Mouse (Mus musculus) gastrocnemius, adult 2 months (tissue): ENCODE data around the gene Vwa8. TPM values are rescaled to one million over a fixed set of nuclear protein-coding genes. Genes with fewer than 3 reads are reported as not detected.

Experiments
- DNase-seq: peaks from one replicate; pipeline ENCODE4 v3.0.0; 2022
- H3K27ac ChIP-seq: fragments of 200-600 bp; 2 replicates; pipeline ENCODE4 v1.8.1; 2022; ENCODE audit warnings: mild to moderate bottlenecking
- H3K4me3 ChIP-seq: fragments of 200-600 bp; 2 replicates; pipeline ENCODE4 v1.8.1; 2022; ENCODE audit warnings: mild to moderate bottlenecking, moderate library complexity
- CTCF ChIP-seq: fragments of 200-600 bp; IDR thresholded peaks from 2 replicates; pipeline ENCODE4 v1.8.1; 2022; ENCODE audit warnings: antibody characterized with exemption, mild to moderate bottlenecking, moderate library complexity
- intact Hi-C: fragments of 180-260 bp; cut with DNase I; formaldehyde crosslinking; loops from one replicate; pipeline ENCODE4 v1.15.1; 2025
- total RNA-seq, 2 experiments: library from RNA; stranded (reverse); gene quantifications; 2 replicates each; pipeline ENCODE4 v1.2.3; 2021

Gene Vwa8
- total RNA-seq, 2 experiments from 2014 or later: 64.5 to 83.1 TPM

DNA sequence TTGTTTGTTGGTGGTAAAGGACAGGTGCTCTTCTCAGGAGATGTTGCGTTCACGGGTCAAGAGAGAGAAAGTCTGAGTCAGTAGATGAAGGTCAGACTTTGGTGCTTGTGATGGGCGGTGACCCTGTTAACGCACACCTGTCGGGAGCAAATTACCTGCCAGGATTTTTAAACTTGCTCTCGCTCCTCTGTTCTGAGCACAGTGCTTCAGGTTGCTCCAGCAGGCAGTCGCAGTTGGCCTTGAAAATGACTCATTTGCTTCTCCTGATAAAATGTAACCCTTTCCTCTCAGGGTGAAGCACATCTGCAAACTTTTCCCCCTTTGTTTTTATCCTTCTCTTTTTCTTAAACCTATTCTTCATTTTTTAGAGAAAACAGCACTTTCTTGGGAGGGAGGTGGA lies 234.7 kb downstream of the Vwa8 start:
- intact Hi-C loops: no loop called here
- no peak overlapping the region for H3K4me3 ChIP-seq
- H3K27ac ChIP-seq: no peak overlapping the region
- no peak for DNase-seq
- TF ChIP-seq CTCF: no peak

DNA sequence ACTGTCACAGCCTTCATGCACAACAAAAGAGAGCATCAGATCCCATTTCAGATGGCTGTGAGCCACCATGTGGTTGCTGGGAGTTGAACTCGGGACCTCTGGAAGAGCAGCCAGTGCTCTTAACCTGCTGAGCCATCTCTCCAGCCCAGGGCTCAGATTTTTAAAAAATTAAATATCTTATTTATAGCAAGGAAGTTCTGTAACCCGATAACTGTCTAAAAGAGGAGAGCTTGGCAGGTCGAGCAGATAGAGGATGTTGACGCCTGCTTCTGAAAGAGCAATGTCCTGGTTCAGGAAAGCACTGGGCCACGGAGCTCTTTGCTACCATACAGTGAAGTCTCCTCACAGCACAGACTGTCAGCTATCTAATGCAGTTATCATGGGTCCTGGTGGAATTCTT lies 237.2 kb downstream of the Vwa8 start:
- no peak overlapping the region for H3K4me3 ChIP-seq
- intact Hi-C loops: no loop called here
- H3K27ac ChIP-seq: peak overlapping the region; percentile 75
- DNase-seq: peak; percentile 40
- no peak for TF ChIP-seq CTCF

DNA sequence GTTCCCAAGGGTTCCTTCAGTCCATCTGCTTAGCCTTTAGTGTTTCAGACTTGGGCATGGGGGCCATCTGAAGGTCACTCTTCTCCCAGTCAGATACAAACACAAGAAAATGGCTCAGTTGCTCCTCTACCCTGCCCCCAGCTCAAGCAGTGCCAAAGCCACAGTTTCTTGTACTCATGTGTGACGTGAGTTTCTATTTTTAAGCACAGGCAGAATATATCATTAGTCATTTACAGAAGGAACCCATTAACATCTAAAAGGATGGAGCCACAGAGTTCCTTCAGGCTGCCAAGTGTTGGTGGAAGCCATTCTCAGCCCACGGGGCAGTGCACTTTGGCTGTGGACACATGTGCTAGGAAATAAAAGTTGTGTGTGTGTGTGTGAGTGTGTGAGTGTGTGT lies 240.6 kb downstream of the Vwa8 start:
- H3K4me3 ChIP-seq: no peak overlapping the region
- intact Hi-C loops: no loop called here
- peak; percentile 62 for DNase-seq
- peak overlapping the region; percentile 82 for H3K27ac ChIP-seq
- no peak for TF ChIP-seq CTCF

DNA sequence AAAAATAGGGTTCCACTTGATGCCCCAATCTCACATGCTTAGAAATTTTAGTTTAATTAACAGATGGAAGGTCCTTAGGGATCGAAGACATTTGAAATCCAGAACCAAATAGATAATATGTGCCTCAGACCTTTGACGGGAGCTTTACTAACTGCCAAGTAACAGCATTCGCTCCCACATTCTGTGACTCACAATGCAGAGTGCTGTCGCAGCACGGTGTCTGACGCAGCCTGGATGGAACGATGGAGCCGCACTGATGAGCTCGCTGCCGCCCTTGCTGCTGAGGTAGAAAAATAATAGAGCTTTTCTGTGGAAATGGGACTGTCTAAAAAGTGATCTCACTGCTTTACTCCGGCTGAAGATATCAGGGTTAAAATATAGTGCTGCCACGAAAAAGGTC lies 248.3 kb downstream of the Vwa8 start:
- Histone ChIP-seq H3K4me3 (no peak overlapping the region), H3K27ac (no peak overlapping the region)
- intact Hi-C loops: no loop called here
- DNase-seq: no peak
- no peak for TF ChIP-seq CTCF

DNA sequence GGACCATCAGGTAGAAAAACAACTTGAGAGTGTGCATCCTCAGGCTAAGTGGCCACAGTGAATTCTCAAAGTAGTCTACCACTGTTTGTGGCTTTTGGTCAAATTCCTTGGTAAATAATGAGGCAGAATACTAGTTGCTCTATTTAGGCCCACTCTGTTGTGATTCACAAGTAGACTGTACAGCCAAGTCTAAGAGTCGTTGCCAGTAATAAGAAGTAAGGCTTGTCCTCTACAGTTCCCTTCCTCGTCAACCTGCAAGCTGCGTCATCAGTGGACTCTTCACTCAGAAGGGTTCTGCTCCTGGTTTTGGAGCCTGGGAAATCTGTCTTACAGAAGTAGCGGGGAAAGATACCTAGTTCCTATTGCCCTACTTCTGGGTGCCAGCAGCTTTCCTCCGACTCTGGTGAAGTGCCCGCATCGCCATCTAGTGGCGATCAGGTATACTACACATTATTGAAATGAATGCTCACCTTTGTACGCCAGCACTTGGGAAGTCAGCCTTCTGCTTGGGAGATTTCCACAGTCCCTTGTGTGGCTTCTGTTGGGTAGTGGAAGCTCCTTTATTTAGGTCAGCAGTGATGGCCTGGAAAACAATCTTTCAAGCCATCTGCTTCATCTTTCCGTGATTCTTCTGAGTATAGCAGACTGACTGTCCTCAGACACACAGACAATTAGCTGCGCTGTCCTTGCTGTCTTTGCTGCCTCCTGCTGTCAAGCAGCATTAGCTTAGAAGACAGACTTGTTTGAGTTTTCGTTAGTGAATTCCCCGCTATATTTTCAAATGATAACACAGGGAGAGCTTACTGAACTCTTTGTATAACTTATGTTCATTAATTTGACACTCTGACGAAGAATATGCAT lies 258.0 kb downstream of the Vwa8 start:
- intact Hi-C loops: loop anchor here (1.0 to 5.0 kb wide), 3 partner anchors 32 to 439 kb away; no protein-coding TSS in a partner anchor
- DNase-seq: peak; percentile 79
- H3K4me3 ChIP-seq: peak overlapping the region; percentile 7; the same call in 1 of the 2 replicates
- peak; percentile 87 for TF ChIP-seq CTCF
- H3K27ac ChIP-seq: peak overlapping the region; percentile 64

DNA sequence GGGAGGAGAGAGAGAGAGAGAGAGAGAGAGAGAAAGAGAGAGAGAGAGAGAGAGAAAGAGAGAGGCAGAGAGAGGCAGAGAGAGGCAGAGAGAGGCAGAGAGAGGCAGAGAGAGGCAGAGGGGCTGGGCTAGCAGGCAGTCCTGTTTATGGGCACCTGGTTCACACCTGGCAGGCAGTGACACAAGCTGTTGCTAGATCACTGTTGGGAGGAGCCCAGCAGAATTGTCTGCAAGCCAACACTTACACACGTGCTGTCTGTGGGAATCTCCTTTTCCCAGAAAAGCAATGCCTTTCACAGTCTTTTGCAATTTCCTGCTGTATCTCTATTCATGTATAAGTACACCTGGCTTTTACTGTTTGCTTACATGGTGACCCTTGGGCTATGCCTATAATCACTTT lies 260.5 kb downstream of the Vwa8 start:
- no peak for TF ChIP-seq CTCF
- no peak overlapping the region for H3K4me3 ChIP-seq

GRCm38 (mm10) chr14:79110012-79110411 lies 261.2 kb downstream of the Vwa8 start:
- TF ChIP-seq CTCF: no peak
- intact Hi-C loops: no loop called here
- H3K4me3 ChIP-seq: no peak overlapping the region
- H3K27ac ChIP-seq: no peak overlapping the region
- no peak for DNase-seq

More for the DNA sequence above, 260.5 kb downstream of the Vwa8 start:
- intact Hi-C loops: loop anchor here (5.0 kb wide), 1 partner anchor 77 kb away; no protein-coding TSS in a partner anchor
- no peak for DNase-seq
- H3K27ac ChIP-seq: no peak overlapping the region

- intact Hi-C loops: no loop called here
- Histone ChIP-seq H3K27ac (no peak overlapping the region), H3K4me3 (no peak overlapping the region)
- no peak for DNase-seq
- TF ChIP-seq CTCF: no peak
These were observed 263.2 kb downstream of the Vwa8 start for GRCm38 (mm10) chr14:79112050-79112449.

GRCm38 (mm10) chr14:79114526-79115383 lies 265.9 kb downstream of the Vwa8 start:
- no peak for TF ChIP-seq CTCF
- intact Hi-C loops: no loop called here
- Histone ChIP-seq H3K27ac (no peak overlapping the region), H3K4me3 (no peak overlapping the region)
- DNase-seq: no peak

DNA sequence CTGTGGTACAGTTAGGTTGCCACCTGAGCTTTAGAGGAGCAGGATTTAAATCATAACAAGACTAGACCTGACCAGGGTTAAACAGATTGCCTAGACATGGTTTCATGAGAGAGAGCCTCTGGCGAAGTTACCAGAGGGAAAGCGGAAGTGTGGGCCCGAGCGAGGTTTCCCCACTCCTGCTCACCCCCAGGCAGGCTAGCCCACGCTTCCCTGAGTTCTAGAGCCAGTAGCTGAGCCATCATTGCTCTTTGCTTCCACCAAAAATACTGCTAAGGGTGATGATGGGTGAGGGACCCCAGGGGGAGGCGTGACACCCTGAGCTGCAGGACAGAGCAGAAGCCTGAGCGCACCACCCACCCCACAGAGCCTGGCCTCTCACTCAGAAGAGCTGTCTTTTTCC lies 269.6 kb downstream of the Vwa8 start:
- H3K4me3 ChIP-seq: no peak overlapping the region
- TF ChIP-seq CTCF: no peak
- intact Hi-C loops: no loop called here
- no peak for DNase-seq
- peak overlapping the region; percentile 54 for H3K27ac ChIP-seq

DNA sequence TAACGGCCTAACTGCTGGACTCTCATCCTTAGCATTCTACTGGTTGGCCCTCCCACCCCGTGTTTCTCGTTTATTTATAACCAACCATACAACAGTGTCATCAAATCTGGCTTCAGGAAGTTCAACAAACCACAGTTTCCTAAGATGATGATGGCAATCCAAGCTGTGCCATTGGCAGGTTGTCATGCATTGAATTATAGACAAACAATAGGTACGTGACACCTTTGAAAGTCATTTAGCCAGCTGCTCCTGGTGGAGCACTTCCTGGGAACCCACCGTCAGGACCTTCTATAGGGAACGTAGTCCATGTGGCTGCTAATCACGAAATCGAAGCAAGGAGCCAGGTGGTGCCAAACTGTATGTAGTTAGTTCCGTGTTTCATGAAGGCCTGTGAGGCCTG lies 270.5 kb downstream of the Vwa8 start:
- Histone ChIP-seq H3K4me3 (no peak overlapping the region), H3K27ac (peak overlapping the region; percentile 69)
- TF ChIP-seq CTCF: no peak
- DNase-seq: peak; percentile 32
- intact Hi-C loops: no loop called here

DNA sequence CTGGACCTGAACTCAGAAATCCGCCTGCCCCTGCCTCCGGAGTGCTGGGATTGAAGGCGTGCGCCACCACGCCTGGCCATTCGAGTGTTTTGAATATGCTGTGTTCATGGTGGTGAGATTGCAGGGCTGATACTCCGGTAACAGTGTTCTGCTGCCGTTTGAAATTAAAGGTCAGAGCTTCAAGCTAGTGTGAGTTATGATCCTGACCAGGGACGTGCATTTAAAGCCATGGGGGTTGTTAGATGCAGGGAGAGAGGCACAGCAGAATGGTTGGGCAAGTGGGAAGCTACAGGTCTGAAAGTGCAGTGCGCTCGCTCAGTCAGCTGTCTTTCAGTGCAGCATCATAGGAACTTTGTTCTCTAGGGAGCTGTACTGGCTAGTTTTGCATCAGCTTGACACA lies 271.8 kb downstream of the Vwa8 start:
- Histone ChIP-seq H3K27ac (no peak overlapping the region; the same call in 1 of the 2 replicates), H3K4me3 (no peak overlapping the region)
- no peak for TF ChIP-seq CTCF
- no peak for DNase-seq
- intact Hi-C loops: loop anchor here (5.0 kb wide), 1 partner anchor 347 kb away; no protein-coding TSS in a partner anchor

DNA sequence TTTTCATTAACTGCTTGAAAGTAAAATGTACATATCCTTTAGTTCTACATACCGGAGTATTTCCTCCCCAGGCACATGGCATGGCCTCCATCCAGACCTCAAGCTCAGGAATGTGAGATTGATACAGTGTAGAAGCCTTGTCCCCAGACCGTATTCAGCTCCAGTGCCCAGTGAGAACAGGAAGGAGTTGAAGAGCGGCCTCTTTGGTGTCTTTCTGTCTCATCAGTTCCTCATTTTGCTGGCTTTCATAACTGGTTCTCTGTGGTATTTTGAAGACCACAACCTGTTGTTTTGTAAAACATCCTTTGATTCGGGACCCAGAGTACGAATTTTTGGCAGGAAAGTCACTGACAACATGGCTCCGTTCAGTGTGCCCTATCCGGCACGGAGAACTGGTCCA lies 274.6 kb downstream of the Vwa8 start:
- H3K27ac ChIP-seq: no peak overlapping the region
- no peak for DNase-seq
- no peak for TF ChIP-seq CTCF
- H3K4me3 ChIP-seq: no peak overlapping the region
- intact Hi-C loops: loop anchor here (5.0 kb wide), 1 partner anchor 344 kb away; no protein-coding TSS in a partner anchor
